Mouse (Mus musculus) heart, postnatal 0 days (tissue): ENCODE measurements at regions not wholly inside any gene's neighbourhood (a gene's known extent, or its start where the extent isn't known, plus 50 kb on each side); places are given as distances from the start of the nearest gene placed in this dataset.
A peak's percentile ranks its signal among the peaks of the same experiment; 100 is the strongest.

ENCODE experiments used
- ATAC-seq: fragments of 200-750 bp; cut with Nextera tagmentation; 2 replicates; pipeline ENCODE4 v1.8.0; 2017; ENCODE audit warnings: low read depth, moderate number of reproducible peaks, moderate library complexity; ENCODE audit not compliant: insufficient read depth
- DNase-seq: peaks from one replicate; pipeline ENCODE4 v3.0.0-alpha.2; 2016; ENCODE audit warnings: low spot score
- H3K27ac ChIP-seq: fragments of 300-500 bp; sonication (generic); 2 replicates; pipeline ENCODE4 v1.5.1; 2014; ENCODE audit warnings: low read depth, mild to moderate bottlenecking
- H3K27me3 ChIP-seq: fragments of 300-500 bp; sonication (generic); 2 replicates; pipeline ENCODE4 v1.6.1; 2014; ENCODE audit warnings: low read length, mixed read lengths; ENCODE audit not compliant: control insufficient read depth, insufficient read depth
- H3K36me3 ChIP-seq: fragments of 300-500 bp; sonication (generic); replicated peaks from 2 replicates; pipeline ENCODE4 v1.6.1; 2014; ENCODE audit warnings: low read length, mixed read lengths; ENCODE audit not compliant: control insufficient read depth, insufficient read depth
- H3K4me1 ChIP-seq: fragments of 300-500 bp; sonication (generic); 2 replicates; pipeline ENCODE4 v1.6.1; 2014; ENCODE audit warnings: antibody characterized with exemption; ENCODE audit not compliant: control insufficient read depth, insufficient read depth
- H3K4me2 ChIP-seq: fragments of 300-500 bp; sonication (generic); 2 replicates; pipeline ENCODE4 v1.6.1; 2014; ENCODE audit warnings: low read depth, mild to moderate bottlenecking, low read length, moderate library complexity
- H3K4me3 ChIP-seq: fragments of 300-500 bp; sonication (generic); 2 replicates; pipeline ENCODE4 v1.5.1; 2014; ENCODE audit warnings: low read depth, low read length
- H3K9ac ChIP-seq: fragments of 300-500 bp; sonication (generic); replicated peaks from 2 replicates; pipeline ENCODE4 v1.6.1; 2014; ENCODE audit warnings: low read depth, low read length, mixed read lengths
- H3K9me3 ChIP-seq: fragments of 300-500 bp; sonication (generic); replicated peaks from 2 replicates; pipeline ENCODE4 v1.6.1; 2016; ENCODE audit warnings: low read length; ENCODE audit not compliant: control insufficient read depth
- CTCF ChIP-seq: IDR thresholded peaks from 2 replicates; pipeline ENCODE4 v1.5.1; 2016; ENCODE audit warnings: antibody characterized with exemption, control low read depth, low read depth
- EP300 ChIP-seq: IDR thresholded peaks from 2 replicates; pipeline ENCODE4 v1.6.1; 2016; ENCODE audit warnings: antibody characterized with exemption, low read depth
- WGBS: fragments of 180-500 bp; shearing (Covaris S2); extraction: QIAGEN DNeasy Blood & Tissue Kit; methylation state at CpG from one replicate; pipeline ENCODE4 v1.1.7; 2014; 5-methylcytosine and 5-hydroxymethylcytosine counted together

DNA sequence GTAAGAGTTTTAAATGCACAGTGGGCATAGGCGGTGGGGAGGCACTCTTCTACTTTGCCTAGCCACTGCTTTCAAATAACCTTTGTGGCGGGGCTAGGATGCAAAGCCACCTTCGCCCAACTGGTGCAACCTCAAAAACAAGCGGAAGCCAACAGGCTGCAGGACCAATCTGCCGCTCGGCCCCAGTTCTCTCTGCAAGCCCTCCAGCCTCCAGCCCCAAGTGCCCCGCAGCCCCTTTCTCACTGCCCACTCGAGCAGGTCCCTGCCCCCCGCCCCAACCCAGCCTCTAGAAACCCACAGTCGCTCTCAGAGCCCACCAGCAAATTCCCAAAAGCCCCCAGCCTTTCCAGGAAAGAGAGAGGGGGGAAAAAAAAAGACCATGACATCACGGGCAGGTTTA is 89.6 kb upstream of the Ssbp2 start:
- Histone ChIP-seq H3K9me3 (no peaks in the 10 kb centered on the region), H3K4me1 (peaks cover 27% of the 10 kb centered on the region), H3K27ac (peak overlapping the region; percentile 99), H3K36me3 (no peaks in the 10 kb centered on the region), H3K4me3 (peak overlapping the region; percentile 50), H3K27me3 (no peaks in the 10 kb centered on the region), H3K4me2 (peak overlapping the region; percentile 79), H3K9ac (peak overlapping the region; percentile 70)
- no peak for TF ChIP-seq EP300
- no peak for TF ChIP-seq CTCF
- DNase-seq, result peak; percentile 41
- 3% methylated on average over 11 of the region's 11 CpGs for WGBS
- ATAC-seq, result peak; percentile 28; the same call in 1 of the 2 replicates

GRCm38 (mm10) chr13:91370886-91371595 is 89.0 kb upstream of the Ssbp2 start:
- H3K9me3 ChIP-seq, result no peaks in the 10 kb centered on the region
- peaks cover 27% of the 10 kb centered on the region for H3K4me1 ChIP-seq
- no peaks in the 10 kb centered on the region for H3K36me3 ChIP-seq
- WGBS, result under 1% methylated on average over 28 of the region's 28 CpGs
- ATAC-seq (peak; percentile 94), DNase-seq (peak; percentile 97)
- peak overlapping the region; percentile 50 for H3K4me3 ChIP-seq
- peak overlapping the region; percentile 79 for H3K4me2 ChIP-seq
- H3K27ac ChIP-seq, result peak overlapping the region; percentile 99
- H3K9ac ChIP-seq, result peak overlapping the region; percentile 70
- H3K27me3 ChIP-seq, result no peaks in the 10 kb centered on the region
- TF ChIP-seq EP300 (peak; percentile 87), CTCF (no peak; the same call in 1 of the 2 replicates)

DNA sequence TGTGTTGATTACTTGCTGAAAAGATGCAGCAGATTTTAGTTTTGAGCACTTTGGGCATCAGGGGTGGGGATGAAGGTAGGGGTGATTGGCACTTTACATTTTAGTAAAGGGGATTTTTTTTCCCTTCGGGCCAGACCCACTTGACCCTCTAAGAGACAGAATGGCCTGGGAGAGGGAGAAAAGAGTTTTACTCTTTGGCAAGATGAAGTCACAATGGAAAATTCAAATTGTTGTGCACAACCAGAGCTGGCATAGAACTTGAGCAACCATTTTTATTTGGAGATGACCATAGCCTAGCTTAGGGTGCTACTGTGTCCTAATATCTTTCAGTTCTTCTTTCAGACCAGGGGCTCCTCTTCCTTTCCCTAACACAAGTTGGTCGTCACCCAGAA is 88.5 kb upstream of the Ssbp2 start:
- Histone ChIP-seq H3K9ac (peak overlapping the region; percentile 70), H3K4me1 (peaks cover 25% of the 10 kb centered on the region), H3K4me2 (peak overlapping the region; percentile 79), H3K9me3 (no peaks in the 10 kb centered on the region), H3K27me3 (no peaks in the 10 kb centered on the region), H3K27ac (peak overlapping the region; percentile 99), H3K36me3 (no peaks in the 10 kb centered on the region), H3K4me3 (peak overlapping the region; percentile 50)
- DNase-seq, result no peak
- TF ChIP-seq EP300, result no peak
- no peak for TF ChIP-seq CTCF
- 29% methylated on average over 2 of the region's 2 CpGs for WGBS
- no peak for ATAC-seq

- H3K9me3 ChIP-seq, result no peaks in the 10 kb centered on the region
- no peaks in the 10 kb centered on the region for H3K36me3 ChIP-seq
- H3K9ac ChIP-seq, result no peak overlapping the region
- H3K4me3 ChIP-seq, result no peak overlapping the region
- peak; percentile 31; the same call in 1 of the 2 replicates for ATAC-seq
- WGBS, result 34% methylated on average over 11 of the region's 11 CpGs
- peak overlapping the region; percentile 99 for H3K27ac ChIP-seq
- peaks cover 20% of the 10 kb centered on the region for H3K4me1 ChIP-seq
- no peaks in the 10 kb centered on the region for H3K27me3 ChIP-seq
- no peak for DNase-seq
- TF ChIP-seq EP300, result no peak
- TF ChIP-seq CTCF, result no peak
- H3K4me2 ChIP-seq, result no peak overlapping the region
Measured at GRCm38 (mm10) chr13:91372130-91372875, 87.8 kb upstream of the Ssbp2 start.

GRCm38 (mm10) chr13:91374141-91374540 is 85.9 kb upstream of the Ssbp2 start:
- no peak overlapping the region for H3K4me3 ChIP-seq
- no peak overlapping the region for H3K4me2 ChIP-seq
- H3K9me3 ChIP-seq, result no peaks in the 10 kb centered on the region
- no peak for TF ChIP-seq CTCF
- no peak for TF ChIP-seq EP300
- no peak overlapping the region for H3K27ac ChIP-seq
- DNase-seq, result no peak
- H3K4me1 ChIP-seq, result peaks cover 19% of the 10 kb centered on the region
- no peak for ATAC-seq
- no peaks in the 10 kb centered on the region for H3K36me3 ChIP-seq
- no peaks in the 10 kb centered on the region for H3K27me3 ChIP-seq
- H3K9ac ChIP-seq, result no peak overlapping the region
- WGBS, result 60% methylated on average over 3 of the region's 3 CpGs

DNA sequence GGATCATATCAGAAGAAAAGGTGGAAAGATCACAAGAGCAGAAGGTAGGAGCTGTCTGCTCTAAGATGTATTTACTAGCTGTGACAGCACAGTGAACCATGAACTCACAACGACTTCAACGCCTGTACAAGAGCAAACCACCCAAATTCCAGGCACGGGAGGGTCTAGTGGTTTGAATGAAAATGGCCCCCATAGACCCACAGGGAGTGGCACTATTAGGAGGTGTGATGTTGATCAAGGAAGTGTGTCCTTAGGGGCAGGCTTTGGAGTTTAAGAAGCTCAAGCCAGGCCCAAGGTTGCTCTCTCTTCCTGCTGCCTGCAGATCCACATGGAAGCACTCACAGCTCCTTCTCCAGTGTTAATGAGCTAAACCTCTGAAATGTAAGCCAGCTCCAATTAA is 83.5 kb upstream of the Ssbp2 start:
- Histone ChIP-seq H3K4me1 (peaks cover 16% of the 10 kb centered on the region), H3K36me3 (no peaks in the 10 kb centered on the region), H3K27me3 (no peaks in the 10 kb centered on the region), H3K9ac (no peak overlapping the region), H3K4me3 (no peak overlapping the region), H3K27ac (no peak overlapping the region), H3K9me3 (no peaks in the 10 kb centered on the region), H3K4me2 (no peak overlapping the region)
- TF ChIP-seq EP300 (no peak), CTCF (no peak)
- no peak for ATAC-seq
- DNase-seq, result no peak
- 94% methylated on average over 3 of the region's 3 CpGs for WGBS
